Mouse (Mus musculus) Muller cell, postnatal 12 days (primary cell): ENCODE results near the gene Pstpip1.
A peak's percentile ranks its signal among the peaks of the same experiment; 100 is the strongest.

Experiments used
- DNase-seq: peaks from one replicate; pipeline ENCODE4 v3.0.0-alpha.2; 2015; ENCODE audit errors: inconsistent ontology term

Pstpip1 gene

DNA sequence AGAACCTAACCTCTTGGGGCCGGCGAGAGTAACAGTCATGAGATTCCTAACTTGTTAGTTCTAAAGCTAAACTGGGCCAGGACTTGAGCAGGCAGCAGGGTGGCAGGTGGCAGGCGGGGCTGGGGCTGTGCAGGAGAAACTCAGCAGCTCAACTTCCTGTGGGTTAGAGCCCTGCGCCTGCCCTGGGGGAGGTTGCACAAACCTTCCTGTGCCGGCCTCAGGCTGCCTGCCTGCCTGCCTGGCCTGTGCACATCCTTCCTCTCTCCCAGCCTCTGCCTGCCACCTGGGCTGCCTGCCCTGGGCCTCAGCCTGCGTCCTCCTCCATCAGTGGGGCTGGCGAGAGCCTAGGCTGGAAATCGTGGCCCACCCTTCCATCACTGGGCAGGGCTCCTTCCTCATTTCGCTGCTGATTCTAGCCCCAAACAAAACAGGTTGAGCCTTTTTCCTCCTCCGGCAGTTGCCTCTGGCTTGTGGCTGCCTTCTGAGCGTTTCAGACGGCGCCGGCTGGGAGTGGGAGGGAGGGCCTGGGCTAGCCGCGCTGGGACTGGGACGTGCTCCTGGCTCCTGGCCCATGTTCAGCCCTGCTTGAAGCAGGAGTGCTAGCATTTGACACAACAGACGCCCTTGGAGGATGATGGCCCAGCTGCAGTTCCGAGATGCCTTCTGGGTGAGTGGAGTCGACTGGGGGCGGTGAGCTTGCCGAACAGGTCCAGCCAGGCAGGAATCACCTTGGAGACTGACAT lies at the start of gene Pstpip1:
Gene Pstpip1, plus strand, starts transcription at position 185 of the 743 bp plus-strand sequence.
- peak; percentile 87 for DNase-seq

DNA sequence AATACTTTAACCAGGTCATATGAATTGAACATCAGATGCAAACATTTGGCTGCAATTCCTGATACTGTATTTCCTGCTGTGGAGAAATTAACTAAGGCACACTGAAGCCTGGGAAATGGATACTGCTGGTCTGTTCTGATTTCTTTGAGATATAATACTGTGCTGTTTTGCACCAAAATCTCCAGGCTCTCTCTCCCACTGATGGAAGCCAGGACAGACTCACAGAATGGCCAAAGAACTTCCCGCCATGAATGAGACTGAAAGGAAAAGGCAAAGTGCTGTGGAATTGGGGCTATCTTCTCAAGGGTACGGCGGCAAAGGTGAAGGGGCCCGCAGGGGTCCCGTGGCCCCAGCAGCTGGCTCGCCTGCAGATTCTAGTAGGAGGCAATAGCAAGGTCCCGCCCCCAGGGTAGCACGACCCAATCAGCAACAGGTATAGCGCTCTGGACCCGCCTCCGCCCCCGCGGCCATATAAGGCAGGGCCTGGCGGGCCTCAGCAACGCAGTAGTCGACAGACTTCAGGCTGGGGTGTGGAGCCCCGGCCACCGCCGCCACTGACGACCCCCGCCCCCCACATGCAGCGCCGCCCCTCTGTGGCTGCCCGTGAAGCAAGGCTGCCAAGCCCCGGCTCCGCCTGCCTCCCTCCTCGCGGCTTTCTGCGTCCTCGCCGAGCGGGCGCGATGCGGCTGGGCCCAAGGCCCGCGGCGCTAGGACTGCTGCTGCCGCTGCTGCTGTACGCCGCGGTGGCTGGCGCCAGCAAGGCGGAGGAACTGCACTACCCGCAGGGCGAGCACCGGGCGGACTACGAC lies 48.2 kb upstream of the Pstpip1 start, which contains the start of gene Rcn2:
Gene Rcn2, plus strand, starts transcription at position 474 of the 809 bp plus-strand sequence.
- DNase-seq = peak; percentile 97

GRCm38 (mm10) chr9:56042181-56042621 lies 47.6 kb upstream of the Pstpip1 start:
- no peak for DNase-seq

DNA sequence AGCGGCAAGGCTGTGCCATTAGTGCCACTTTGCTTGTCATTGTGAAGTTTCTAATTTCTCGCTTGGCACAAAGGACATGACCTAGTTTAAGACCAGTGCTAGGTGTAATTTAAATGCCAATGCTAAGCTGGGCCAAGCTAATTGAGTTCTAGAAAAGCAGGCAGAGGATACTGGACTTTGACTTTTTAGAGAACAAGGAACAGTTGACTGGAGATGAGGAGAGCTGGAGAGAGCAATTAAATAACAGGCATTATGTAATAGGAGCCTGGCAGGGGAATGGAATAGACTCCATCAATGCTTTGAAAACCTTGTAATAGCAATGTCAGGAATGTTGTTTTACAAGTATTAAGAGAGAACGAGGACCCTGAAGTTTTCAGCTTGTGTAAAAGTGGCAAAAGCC lies 36.0 kb upstream of the Pstpip1 start:
- peak; percentile 58 for DNase-seq

DNA sequence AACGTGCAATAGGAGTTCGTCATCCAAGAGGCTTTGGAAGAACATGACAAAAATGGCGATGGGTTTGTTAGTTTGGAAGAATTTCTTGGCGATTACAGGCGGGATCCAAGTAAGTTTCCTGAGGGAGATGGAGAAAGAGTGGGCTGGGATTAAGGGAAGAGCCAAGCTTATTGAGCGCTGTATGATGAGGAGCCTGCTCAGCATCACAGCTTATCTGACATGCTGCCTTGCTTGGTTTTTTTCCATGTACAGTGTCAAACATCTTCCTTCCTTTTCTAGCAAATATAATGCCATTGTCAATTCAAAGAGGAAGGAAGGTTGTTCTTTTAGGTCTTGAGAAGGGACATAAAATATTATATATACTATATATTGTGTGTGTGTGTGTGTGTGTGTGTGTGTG lies 33.6 kb upstream of the Pstpip1 start:
- no peak for DNase-seq

DNA sequence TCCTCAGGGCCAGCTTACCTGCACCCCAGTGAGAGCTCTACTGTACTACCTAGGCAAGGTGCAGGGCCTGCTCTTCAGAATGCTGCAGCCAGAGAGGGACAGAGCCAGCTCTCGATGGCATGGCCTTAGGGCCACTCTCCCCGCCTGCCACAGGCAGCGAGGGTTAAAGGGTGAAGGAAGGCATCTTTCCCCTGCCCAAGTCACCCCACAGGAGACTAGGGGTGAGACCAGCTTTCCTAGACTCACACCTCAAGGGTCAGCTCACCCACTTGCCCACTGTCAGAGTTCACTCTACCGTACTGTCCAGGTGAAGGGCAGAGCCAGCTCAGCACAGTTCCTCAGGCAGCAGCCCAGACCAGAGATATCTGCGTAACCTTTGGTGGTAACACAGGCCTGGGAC lies 27.4 kb upstream of the Pstpip1 start:
- no peak for DNase-seq

DNA sequence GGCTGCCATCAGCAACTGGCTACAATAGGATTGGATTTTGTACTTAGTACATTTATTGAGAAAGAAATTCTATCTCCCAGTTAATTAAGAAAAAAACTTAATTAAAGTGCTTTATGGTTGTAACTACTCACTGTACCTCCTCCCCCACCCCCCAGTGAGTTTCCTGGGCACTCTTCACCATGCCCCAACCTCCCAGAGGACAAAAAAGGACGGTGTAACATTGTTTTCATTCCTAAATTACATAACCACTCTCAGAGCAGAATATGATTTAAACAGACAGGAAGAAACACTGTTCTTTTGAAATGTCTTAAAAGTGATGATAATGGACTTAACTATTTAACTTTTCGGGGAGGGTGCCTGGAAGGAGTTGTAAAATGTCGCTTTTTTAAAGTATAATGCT lies 24.8 kb upstream of the Pstpip1 start:
- DNase-seq = peak; percentile 78

DNA sequence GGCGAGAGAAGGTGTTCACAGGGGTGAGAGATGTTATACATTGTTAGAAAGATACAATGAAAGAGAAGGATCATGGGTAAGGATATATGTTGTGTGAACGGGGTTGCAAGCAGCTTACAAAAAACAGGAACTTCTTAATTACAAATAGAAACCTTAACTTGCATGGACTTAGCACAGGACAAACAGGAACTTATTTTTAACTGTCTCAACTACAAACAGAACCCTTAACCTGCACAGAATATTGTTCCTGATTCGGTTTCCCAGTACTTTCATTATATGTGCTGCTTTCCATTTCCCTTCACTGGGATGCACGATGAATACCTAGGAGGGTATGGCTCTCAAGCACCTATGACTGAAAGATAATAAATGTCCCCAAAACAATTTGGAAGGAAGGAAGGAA lies 21.8 kb upstream of the Pstpip1 start:
- DNase-seq = no peak

- DNase-seq = no peak
Observed at GRCm38 (mm10) chr9:56068630-56069029, 21.1 kb upstream of the Pstpip1 start.

- DNase-seq = no peak
Observed at GRCm38 (mm10) chr9:56072861-56073260, 16.9 kb upstream of the Pstpip1 start.

DNA sequence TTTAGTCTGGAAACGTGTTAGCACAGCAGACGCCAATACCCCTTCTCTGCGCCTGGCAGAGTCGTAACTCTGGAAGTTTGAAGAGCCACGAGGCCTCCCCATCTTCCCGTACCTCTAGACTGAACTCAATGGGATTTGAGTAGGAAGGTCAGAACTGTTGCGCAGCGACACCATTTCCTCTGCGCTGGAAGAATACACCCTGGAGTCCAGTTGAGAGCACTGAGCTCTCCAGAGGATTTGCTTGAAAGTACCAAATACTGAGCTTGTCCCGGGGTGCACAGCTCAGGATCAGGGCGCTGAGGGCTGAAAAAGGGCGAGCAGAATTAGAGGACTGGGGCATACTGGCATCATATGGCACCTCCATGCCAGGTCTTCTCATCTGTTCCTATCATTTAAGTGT lies 14.9 kb upstream of the Pstpip1 start:
- DNase-seq = no peak

- DNase-seq = peak; percentile 85
Observed at GRCm38 (mm10) chr9:56075264-56075663, 14.5 kb upstream of the Pstpip1 start.

GRCm38 (mm10) chr9:56075901-56076620 lies 13.7 kb upstream of the Pstpip1 start:
- peak; percentile 30 for DNase-seq

DNA sequence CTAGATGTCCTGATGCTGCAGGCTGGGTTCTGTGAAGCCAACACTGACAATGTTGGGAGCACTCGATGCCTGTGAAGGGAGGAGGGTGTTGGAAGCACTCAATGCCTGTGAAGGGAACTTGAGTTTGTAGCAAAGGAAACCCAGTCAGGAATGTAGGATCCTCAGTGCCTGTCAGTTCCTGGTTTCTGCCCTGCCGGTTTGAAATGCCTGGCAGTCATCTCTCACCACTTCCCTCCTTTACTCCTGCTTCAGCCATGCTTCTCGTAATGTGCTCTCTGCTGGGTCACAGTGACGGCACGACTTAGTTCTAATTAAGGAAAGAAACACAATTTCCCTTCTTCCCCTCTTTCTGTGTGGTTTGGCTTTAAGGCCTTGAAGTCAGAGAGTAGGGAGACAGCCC lies 10.2 kb upstream of the Pstpip1 start:
- DNase-seq = no peak

GRCm38 (mm10) chr9:56086524-56086923 lies 3.2 kb upstream of the Pstpip1 start:
- no peak for DNase-seq

DNA sequence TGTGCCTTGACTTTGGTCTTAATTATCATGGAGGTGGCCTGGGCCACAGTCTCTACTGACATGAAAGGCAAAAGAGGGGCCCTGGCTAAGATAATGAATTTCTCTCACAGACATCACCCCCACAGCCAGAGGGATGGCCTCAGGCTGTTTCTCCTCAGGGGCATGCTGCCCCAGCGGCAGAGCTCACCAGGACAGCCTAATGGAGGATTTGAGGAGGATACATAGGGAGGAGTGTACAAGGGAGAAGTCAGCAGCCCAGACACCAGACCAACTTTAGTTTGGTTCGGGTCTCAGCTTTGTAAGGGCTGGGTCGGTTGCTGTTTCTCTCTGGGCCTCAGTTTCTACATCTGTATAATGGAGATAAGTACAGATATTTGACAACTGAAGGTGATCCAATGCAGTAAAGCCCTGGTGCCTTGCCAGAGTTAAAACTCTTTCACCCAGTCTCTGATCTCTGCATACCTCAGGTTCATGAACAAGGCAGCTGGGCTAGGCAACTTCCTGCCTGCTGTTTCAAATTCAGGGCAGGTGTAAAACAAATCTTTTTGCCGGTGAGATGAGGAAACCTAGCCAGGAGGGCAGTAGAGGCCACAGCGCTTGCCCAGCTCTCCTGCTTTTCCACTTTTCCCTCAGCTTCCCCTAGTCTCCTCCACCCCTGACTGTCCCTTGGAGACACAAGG lies 924 bp downstream of the Pstpip1 start:
- DNase-seq = no peak

- DNase-seq = no peak
Observed at GRCm38 (mm10) chr9:56092102-56092501, 2.3 kb downstream of the Pstpip1 start.

DNA sequence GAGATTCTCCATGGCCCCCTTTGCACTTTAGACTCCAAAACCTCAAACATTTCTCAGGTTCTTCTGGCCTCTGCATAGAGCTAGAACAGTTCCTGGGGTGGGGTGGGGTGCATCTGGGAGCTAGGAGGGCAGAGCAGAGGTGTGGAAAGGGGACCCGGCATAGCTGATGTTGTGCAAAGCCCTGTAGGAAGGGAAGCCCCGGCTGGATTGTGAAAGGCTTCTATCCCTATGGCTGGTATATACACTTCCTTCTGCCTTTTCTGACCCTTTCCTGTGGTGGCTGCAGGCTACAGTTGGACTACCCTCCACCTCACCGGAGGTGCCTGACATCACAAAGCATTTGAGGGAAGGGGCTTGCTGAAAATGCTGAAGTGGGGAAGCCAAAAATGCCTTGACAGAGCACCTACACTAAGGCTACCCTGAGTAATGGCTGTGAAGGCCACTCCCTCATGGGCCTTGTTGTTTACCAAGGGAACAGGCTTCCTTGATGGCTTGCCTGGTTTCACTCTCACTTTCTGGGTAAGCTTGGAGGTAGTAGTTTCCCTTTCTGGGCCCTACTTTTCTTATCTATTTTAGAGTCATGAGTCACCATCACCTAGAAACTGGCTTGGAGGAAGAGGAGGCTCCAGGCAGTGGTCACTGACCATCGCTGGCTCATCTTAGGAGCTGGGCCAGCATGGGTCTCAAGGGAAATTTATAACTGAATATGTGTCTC lies 8.0 kb downstream of the Pstpip1 start:
- DNase-seq = no peak

DNA sequence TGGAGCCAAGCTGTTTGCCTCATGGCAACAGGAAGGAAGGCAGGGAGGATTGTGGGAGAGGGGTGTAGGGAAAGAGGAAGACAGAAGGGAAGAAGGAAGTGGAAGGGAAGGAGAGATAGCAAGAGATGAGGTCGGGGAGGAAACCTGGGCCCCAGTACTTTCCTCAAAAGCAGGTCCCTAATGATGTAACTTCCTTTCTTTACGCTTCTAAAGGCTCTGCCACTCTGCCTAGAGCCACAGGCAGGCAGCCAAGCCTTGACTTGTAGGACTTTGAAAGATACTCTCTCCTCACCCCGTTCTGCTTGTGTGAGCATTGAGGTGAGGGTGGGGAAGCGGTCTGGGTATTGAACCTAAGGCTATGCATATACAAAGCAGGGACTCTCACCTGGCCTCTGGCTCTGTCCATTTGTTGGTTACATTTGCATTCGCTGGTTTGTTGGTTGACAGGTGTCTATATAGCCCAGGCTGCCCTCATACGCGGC lies 10.3 kb downstream of the Pstpip1 start:
- DNase-seq = no peak

DNA sequence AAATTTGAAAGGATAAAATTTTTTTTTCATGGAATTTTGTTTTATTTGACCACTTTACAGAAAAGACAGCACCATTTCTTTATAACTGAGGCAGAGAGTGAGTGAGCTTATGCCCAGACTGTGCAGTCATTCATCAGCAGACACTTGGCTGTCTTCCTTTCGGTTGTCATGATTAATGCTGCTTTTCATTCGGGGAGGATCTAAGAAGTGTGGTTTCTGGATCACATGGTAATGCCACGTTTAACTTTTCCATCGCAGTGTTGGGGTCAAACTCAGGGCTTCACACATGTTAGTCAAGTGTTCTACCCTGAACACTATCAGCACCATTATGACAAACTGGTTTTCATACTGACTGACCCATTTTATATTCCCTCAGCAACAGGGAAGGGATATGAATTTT lies 11.3 kb downstream of the Pstpip1 start:
- peak; percentile 73 for DNase-seq

GRCm38 (mm10) chr9:56104921-56105320 lies 15.2 kb downstream of the Pstpip1 start:
- no peak for DNase-seq
